Mouse (Mus musculus) C2C12 (cell line): Measurements from ENCODE around the gene Chst10. TPM values are rescaled to one million over a fixed set of nuclear protein-coding genes. Genes with fewer than 3 reads are reported as not detected.

ENCODE experiments used
- H3K27me3 ChIP-seq: one replicate; pipeline ENCODE4 v1.6.1; 2011; ENCODE audit not compliant: control insufficient read depth, insufficient read depth, insufficient read length
- H3K36me3 ChIP-seq: one replicate; pipeline ENCODE4 v1.6.1; 2011; ENCODE audit not compliant: control insufficient read depth, insufficient read depth
- H3K4me3 ChIP-seq: one replicate; pipeline ENCODE4 v1.5.1; 2011; ENCODE audit warnings: mild to moderate bottlenecking, control low read depth; ENCODE audit not compliant: poor library complexity, insufficient read depth, severe bottlenecking
- H3K79me2 ChIP-seq: one replicate; pipeline ENCODE4 v1.6.1; 2011; ENCODE audit not compliant: control insufficient read depth, insufficient read depth
- H3K79me3 ChIP-seq: one replicate; pipeline ENCODE4 v1.6.1; 2011; ENCODE audit warnings: low read depth, control low read depth
- H3ac ChIP-seq: one replicate; pipeline ENCODE3; 2011; ENCODE audit warnings: low read depth; ENCODE audit not compliant: control insufficient read depth, insufficient read length
- CEBPB ChIP-seq: IDR thresholded peaks from one replicate; pipeline ENCODE4 v1.6.1; 2011; ENCODE audit warnings: low read depth, mild to moderate bottlenecking, control low read depth, moderate library complexity
- CTCF ChIP-seq: IDR thresholded peaks from one replicate; pipeline ENCODE4 v1.5.1; 2011; ENCODE audit not compliant: control insufficient read depth, insufficient read depth, insufficient read length
- FOSL1 ChIP-seq: IDR thresholded peaks from one replicate; pipeline ENCODE4 v1.8.0; 2011; ENCODE audit warnings: mild to moderate bottlenecking, low read length; ENCODE audit not compliant: poor library complexity, insufficient read depth, severe bottlenecking
- MAX ChIP-seq: IDR thresholded peaks from one replicate; pipeline ENCODE4 v1.6.1; 2011; ENCODE audit warnings: mild to moderate bottlenecking, control low read depth
- MYOD1 ChIP-seq: IDR thresholded peaks from one replicate; pipeline ENCODE4 v1.6.1; 2011; ENCODE audit warnings: low read depth; ENCODE audit not compliant: control insufficient read depth, insufficient read length
- MYOG ChIP-seq: IDR thresholded peaks from one replicate; pipeline ENCODE4 v1.6.1; 2011; ENCODE audit not compliant: control insufficient read depth, insufficient read length; ENCODE audit errors: extremely low read depth
- USF1 ChIP-seq: IDR thresholded peaks from one replicate; pipeline ENCODE4 v1.6.1; 2011; ENCODE audit warnings: low read depth, mild to moderate bottlenecking, control low read depth, moderate library complexity
- polyA plus RNA-seq: library from polyadenylated mRNA; unstranded; fragments of >200 nt; fragmentation: generic; extraction: Trizol; gene quantifications from one replicate; pipeline ENCODE4 v1.2.1, GENCODE M21; 2012; ENCODE audit warnings: missing spikeins

The Chst10 gene
- polyA plus RNA-seq, 1 experiment = 0.06 TPM

DNA sequence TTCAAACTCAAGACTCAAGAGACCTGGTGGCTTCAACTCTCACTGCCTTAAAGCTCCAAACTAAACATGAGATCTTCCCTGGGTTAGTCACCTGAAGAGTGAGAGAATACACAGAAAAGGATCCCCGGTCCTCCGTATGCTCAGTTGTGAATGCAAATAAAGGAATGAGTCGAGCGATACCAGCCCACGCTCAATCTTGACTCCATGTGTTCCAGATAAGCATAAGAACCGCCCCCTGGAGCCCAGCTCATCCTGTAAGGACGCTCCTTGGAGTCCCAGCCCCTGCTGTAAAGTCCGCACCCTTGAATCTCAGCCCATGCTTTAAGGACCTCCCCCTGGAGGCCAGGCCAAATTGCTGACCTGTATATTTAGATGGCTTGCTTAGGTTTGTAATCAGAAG lies 32.8 kb upstream of the Chst10 start:
- Histone ChIP-seq H3K36me3 (no peaks in the 10 kb centered on the region), H3K27me3 (no peaks in the 10 kb centered on the region), H3K79me2 (no peaks in the 10 kb centered on the region), H3K79me3 (no peaks in the 10 kb centered on the region), H3K4me3 (no peak overlapping the region), H3ac (no peak overlapping the region)
- TF ChIP-seq FOSL1 (no peak), CTCF (no peak), CEBPB (no peak), USF1 (no peak), MAX (no peak), MYOG (no peak), MYOD1 (no peak)

DNA sequence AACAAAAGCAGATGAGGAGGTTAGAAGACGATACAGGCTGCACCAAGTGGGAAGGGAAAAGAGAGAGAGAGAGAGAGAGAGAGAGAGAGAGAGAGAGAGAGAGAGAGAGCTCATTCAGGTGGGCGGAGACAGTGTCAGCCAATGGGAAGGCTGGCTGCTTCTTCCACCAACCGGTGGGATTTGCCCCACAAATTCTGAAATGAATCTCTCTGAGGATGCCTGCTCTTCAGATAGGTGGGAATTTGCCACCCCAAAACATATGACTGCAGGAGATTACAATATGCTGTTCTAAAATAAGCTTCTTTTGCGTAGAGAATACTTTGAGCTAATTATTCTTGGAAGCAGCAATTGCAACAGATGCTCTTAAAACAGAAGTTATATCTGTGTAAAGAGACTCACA lies 31.5 kb upstream of the Chst10 start:
- Histone ChIP-seq H3K4me3 (no peak overlapping the region), H3K27me3 (no peaks in the 10 kb centered on the region), H3K79me2 (no peaks in the 10 kb centered on the region), H3ac (no peak overlapping the region), H3K79me3 (no peaks in the 10 kb centered on the region), H3K36me3 (no peaks in the 10 kb centered on the region)
- no peak for TF ChIP-seq USF1
- TF ChIP-seq CEBPB = no peak
- no peak for TF ChIP-seq MYOD1
- TF ChIP-seq CTCF = no peak
- no peak for TF ChIP-seq MYOG
- TF ChIP-seq MAX = no peak
- TF ChIP-seq FOSL1 = no peak

GRCm38 (mm10) chr1:38928996-38929395 lies 31.0 kb upstream of the Chst10 start:
- no peak for TF ChIP-seq FOSL1
- TF ChIP-seq MYOG = no peak
- TF ChIP-seq MYOD1 = no peak
- no peak for TF ChIP-seq USF1
- no peak for TF ChIP-seq CEBPB
- Histone ChIP-seq H3ac (no peak overlapping the region), H3K79me2 (no peaks in the 10 kb centered on the region), H3K27me3 (no peaks in the 10 kb centered on the region), H3K36me3 (no peaks in the 10 kb centered on the region), H3K4me3 (no peak overlapping the region), H3K79me3 (no peaks in the 10 kb centered on the region)

DNA sequence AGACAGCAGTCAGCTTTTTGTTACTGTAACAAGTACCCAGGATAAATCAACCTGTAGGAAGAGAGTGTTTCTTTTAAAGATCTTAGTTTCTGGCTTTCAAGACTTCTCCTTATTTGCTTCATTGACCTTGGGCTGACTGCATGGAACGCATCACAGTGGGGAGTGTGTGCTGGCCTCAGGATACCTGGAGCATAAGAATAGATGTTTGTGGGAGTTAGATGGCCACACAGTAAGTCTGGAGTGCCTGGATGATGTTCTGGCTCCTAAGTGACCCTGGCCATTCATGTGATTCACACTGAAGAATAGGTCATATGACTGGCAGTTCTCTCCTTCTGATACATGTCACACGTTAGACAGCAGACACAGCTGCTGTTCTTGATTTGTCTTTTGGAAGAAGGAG lies 6.0 kb upstream of the Chst10 start:
- H3K4me3 ChIP-seq = no peak overlapping the region
- H3K79me3 ChIP-seq = no peaks in the 10 kb centered on the region
- H3K79me2 ChIP-seq = no peaks in the 10 kb centered on the region
- H3K27me3 ChIP-seq = peaks cover 4% of the 10 kb centered on the region
- no peaks in the 10 kb centered on the region for H3K36me3 ChIP-seq
- H3ac ChIP-seq = no peak overlapping the region
- TF ChIP-seq CEBPB = no peak
- TF ChIP-seq MYOD1 = no peak
- TF ChIP-seq FOSL1 = no peak
- no peak for TF ChIP-seq MYOG
- no peak for TF ChIP-seq MAX
- TF ChIP-seq USF1 = no peak
- TF ChIP-seq CTCF = no peak

- Histone ChIP-seq H3K36me3 (no peaks in the 10 kb centered on the region), H3ac (no peak overlapping the region), H3K79me3 (no peaks in the 10 kb centered on the region), H3K4me3 (no peak overlapping the region), H3K79me2 (no peaks in the 10 kb centered on the region), H3K27me3 (peaks cover 11% of the 10 kb centered on the region)
- TF ChIP-seq USF1 = no peak
- no peak for TF ChIP-seq MAX
- no peak for TF ChIP-seq MYOG
- TF ChIP-seq CTCF = no peak
- TF ChIP-seq MYOD1 = no peak
- TF ChIP-seq FOSL1 = no peak
- no peak for TF ChIP-seq CEBPB
These were observed 4.6 kb upstream of the Chst10 start for GRCm38 (mm10) chr1:38902571-38902970.

DNA sequence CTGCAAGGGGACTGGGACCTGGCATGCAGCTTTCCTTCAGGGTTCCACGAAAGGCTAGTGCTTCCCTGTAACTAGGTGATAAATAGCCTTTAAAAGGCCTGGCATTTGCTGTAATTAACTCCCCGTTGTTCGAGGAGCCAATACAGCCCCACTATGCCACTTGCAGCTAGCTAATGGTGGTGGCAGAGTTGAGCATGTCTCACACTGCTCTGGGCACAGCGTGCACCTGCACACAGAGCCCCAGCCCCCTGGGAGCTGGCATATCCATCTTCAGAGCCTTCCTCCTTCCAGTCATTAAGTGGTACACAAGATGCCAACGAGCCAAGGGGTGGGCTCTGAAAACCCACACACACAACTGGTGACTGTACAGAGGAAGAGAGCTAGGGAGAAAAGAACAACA lies 4.9 kb downstream of the Chst10 start:
- H3ac ChIP-seq = no peak overlapping the region
- H3K36me3 ChIP-seq = no peaks in the 10 kb centered on the region
- TF ChIP-seq CEBPB = no peak
- no peak for TF ChIP-seq MAX
- no peak for TF ChIP-seq CTCF
- no peak for TF ChIP-seq USF1
- no peak for TF ChIP-seq FOSL1
- no peak for TF ChIP-seq MYOG
- TF ChIP-seq MYOD1 = no peak
- no peaks in the 10 kb centered on the region for H3K79me3 ChIP-seq
- H3K27me3 ChIP-seq = peaks cover 37% of the 10 kb centered on the region
- no peak overlapping the region for H3K4me3 ChIP-seq
- no peaks in the 10 kb centered on the region for H3K79me2 ChIP-seq
